Mouse (Mus musculus) left cerebral cortex, adult 8-10 months (tissue): ENCODE measurements at regions not wholly inside any gene's neighbourhood (a gene's known extent, or its start where the extent isn't known, plus 50 kb on each side); places are given as distances from the start of the nearest gene placed in this dataset.

Source experiments
- DNase-seq, 2 experiments: peaks; one replicate each; pipeline ENCODE4 v3.0.0; 2022; ENCODE audit warnings: low spot score in 2 of 2

- DNase-seq: no peak
Observed at GRCm38 (mm10) chr6:117276850-117277249, 108.5 kb downstream of the Cxcl12 start.

DNA sequence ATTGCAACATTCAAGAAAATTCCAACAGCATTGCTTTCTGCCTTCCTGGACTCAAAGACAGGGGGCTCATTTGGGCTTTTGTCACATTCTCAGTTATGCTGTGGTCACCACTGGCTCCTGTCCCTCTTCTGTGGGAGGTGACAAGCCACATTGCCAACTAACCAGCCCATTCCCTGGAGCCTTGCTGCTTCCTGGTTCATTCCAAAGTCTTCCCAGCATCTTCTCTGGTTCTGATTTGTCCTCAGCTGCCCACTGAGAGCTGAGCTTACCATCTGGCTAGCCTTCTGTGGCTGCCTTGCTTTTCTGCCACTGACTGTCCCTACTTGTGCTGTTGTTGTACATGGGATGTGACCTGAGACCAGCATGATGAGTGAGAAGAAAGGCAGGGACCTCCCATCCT, 111.0 kb downstream of the Cxcl12 start:
- peak in 1 of 2 experiments; percentile 39 for DNase-seq

- no peak for DNase-seq
Observed at GRCm38 (mm10) chr6:117279786-117280411, 111.6 kb downstream of the Cxcl12 start.

DNA sequence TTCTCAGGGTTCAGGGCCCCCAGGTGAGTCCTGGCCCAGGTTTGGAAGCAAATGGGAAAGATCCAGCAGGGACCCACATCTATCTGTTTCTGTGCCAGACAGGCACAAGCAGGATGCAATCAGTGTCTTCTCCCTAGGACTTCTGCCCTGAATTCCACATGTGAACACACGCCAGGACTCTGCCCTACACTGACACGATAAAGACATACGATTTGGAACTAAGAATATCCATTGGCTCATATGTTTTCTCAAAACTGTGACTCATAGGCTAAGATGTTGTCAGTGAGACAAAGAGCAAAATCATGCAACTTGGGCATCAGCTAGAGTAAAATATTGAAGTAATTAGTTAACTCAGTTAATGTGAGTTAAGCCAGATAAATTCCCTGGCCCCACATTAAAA, 112.6 kb downstream of the Cxcl12 start:
- DNase-seq: no peak

DNA sequence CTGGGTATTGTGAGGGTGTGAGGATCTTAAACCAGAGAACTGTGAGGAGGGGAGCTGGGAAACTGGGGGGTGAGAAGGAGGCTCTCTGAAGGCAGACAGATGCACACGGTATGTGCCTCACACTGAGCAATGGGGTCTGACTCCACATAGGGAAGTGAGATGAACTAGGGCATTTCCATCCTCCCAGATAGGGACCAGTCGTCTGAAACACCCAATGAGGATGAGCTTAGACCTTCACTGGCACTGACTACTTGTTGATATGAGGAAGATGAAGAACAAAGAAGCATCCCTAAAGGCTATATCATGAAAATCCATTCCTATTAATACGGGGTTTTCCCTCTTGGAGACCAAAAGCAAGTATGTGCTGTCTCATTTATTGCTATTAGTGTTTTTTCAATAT, 115.3 kb downstream of the Cxcl12 start:
- DNase-seq: no peak

- no peak for DNase-seq
Observed at GRCm38 (mm10) chr6:117284376-117285106, 116.2 kb downstream of the Cxcl12 start.

- DNase-seq: no peak
Observed at GRCm38 (mm10) chr6:117287396-117287795, 119.1 kb downstream of the Cxcl12 start.

DNA sequence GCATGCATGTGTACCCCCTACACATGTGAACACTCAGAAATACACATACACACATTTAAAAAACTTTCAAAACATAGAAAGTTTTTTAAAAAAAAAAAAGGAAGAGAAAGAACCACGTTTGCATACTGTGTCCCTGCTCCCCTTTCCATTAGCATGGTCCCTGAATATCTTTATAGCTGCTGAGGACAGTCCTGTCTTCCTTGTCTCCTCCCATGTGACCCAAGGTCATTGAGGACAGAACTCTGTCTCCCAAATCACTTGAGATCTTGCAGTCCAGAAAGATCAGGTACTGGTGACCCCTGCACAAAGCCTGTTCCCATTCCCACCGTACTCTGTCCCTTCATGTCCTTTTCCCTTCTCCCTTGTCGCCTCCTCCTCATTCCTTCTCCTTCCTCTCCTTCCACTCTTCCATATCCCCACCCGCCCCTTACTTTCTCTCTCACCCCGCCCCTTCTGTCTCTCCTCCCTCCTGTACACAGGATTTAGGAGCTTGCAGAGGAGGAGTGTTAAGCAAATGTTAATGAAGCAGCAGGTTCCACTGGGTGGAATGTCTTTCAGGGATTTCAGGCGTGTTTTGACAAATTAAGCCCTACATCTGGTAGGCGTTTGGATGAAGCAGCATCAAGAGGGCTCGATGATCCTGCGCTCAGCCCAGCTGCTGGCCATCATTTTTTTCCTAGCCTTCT, 125.6 kb downstream of the Cxcl12 start:
- DNase-seq: no peak

GRCm38 (mm10) chr6:117297918-117298317, 129.6 kb downstream of the Cxcl12 start:
- DNase-seq: no peak

GRCm38 (mm10) chr6:117299503-117300288, 131.4 kb downstream of the Cxcl12 start:
- DNase-seq: no peak

- DNase-seq: no peak
Observed at GRCm38 (mm10) chr6:117303361-117303760, 135.0 kb downstream of the Cxcl12 start.

DNA sequence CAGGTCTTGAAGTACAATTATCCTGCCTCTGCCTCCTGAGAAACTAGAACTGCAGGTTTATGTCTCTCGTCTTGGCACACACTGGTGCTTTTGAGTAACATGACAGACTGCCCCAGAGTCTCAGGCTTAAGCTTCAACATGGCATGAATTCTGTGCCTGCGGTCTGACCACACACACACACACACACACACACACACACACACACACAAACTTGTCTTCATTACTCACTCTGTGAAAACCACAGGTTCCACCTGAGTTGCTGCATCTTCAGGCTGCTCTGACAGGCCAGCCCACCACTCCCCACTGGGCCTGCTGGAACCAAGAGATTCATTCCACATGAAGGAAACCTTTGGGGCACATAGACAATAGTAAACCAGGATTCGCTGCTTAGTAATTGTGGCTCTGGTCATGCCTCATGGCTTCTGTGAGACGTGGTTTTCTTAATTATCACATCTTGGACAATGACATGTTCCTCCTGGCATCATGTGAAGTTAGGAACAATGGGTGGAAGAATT, 137.5 kb downstream of the Cxcl12 start:
- no peak for DNase-seq

DNA sequence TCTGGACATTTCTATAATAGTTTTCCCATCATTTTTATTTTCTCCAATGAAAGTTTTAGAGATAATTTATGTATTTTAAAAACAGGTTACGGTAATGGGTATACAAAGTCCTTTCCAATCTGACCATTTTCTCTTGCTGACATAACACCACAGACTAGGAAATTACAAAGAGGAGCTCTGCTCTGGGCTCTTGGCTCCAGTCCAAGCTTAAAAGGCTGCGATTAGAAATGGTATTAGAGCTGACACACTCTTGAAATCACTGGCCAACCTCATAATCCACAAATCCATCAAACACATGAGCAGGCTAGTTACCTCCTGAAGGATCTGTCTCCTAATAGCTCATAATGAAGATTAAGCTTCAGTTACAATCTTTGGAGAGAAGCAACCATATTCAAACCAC, 140.3 kb downstream of the Cxcl12 start:
- DNase-seq: no peak

DNA sequence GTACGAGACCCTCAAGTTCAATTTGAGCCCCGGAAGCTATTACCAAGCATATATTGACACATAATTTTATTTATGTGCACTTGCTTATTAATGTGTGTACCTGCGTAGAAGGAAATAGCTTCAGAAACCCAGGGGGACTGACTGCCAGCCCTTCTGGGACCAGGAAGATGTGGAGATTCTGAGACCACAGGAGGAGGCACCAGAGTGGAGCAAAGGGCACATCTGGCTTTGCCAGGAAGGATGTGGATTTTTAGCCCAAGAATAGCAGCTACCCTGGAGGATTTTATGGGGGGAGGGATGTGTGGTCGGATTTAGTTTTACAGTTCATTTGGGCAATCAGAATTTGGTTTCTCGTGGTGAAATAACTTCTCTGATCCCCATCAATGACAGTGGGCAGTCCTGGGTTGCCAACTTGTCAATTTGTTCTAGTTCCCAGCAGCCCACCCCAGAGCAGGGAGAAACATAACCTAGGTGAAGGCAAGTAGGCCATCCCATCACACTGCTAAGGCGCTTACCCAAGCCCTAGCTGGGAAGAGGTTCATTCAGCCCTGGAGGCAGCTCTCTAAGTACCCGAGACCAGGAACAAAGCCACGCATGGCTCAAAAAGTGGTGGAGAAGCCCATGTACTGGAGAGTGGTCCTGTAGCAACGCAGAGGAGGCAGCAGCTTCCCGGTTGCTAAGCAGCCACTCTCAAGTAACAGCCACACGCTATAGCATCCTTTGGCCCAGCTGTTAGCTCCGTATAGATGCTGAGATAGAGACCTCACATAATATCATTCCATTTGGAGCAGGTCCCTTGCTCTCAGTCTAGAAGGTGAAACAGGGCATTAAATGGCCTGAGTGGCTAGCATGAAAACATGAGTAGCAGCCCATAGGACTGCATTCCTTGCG, 144.8 kb downstream of the Cxcl12 start:
- peak in 1 of 2 experiments; percentile 43 for DNase-seq

DNA sequence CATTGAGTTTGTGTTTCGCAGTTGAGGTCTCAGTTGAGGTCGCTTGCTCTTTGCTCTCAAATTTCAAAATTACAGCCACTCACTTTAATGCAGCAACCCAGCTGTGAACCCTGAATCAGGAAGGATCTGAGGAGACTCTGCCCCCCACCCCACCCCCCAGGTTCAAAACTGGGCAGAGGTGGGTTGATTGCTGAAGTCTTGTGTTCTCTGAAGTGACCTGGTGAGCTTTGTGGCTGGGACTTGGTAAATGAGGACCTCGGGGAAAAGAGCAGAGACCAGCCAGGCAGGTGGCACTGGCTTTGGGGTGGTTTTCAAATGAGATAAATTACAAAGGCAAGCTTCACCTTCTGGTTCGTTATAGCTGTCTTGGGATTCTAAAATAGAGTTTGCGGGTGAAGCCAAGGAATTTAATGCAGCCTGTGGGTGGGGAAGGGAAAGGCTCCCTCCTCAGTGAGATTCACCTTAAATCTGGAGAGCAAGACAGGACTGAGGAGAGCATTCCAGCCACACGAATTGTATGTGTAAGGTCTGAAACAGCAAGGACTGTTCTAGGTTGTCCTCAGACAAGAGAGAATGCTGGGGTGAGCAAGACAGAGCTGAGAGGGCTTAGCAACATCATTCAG, 145.7 kb downstream of the Cxcl12 start:
- DNase-seq: no peak

DNA sequence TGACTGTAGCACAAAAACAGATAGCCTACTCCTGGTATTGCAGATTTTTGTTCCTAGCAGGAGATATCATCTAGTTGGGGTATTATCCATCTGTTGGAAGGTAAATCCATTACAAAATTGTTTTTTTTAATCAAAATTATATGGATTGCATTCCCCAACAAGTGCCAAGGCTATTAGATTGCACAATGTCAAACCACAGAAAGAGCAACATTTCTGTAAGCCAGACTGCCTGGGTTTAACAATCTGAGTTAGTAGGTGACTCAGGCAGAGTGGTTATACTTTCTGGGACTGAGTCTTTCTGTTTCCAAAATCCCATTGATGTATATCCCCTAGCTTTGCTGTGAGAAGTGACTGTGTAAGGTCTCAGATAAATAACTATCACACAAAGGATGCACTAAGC, 155.0 kb downstream of the Cxcl12 start:
- DNase-seq: no peak

GRCm38 (mm10) chr6:117323850-117324249, 155.5 kb downstream of the Cxcl12 start:
- no peak for DNase-seq

DNA sequence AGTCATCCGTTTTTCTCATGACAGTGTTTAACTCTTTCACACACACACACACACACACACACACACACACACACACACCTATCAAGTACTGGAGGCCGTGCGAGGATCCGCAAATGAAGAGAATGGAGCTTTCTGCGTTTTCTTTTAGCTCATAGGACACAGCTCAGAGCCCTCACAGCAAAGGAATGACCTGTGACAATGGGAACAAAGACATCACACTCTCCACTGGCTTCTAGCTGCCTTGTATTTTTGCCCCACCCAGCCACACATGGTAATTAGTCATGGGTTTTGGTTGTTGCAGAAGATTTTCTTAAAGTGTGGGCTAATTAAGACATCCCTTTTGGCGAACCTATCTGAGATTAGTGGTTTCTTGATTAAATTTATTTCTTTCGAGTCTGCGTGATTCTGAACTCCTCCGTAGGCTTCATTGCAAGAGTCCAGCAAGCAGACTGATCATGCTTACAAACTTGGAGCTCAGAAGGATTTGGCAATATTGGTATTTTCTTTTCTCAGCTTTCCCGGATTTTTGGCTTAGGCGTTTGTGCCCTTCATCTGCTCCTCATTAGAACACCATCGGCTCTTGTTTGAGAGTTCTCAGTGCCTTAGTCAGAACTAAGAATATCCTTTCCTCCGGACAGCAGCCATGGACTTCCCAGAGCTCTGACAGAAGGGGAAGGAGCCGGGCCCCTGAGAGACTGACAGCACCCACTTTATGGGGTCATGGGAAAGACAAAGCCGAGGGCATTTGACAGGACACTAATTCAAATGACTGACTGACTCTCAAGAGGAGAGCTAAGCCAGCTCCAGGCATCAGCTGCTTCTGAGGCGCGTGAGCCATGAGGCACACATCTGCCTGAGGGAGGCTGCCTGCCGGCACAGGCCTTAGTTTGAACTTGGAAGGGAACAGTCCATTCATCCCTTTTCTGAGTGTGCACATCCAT, 158.8 kb downstream of the Cxcl12 start:
- DNase-seq: no peak
